Mouse (Mus musculus) ES-E14 (cell line): Measurements from ENCODE around the gene Slc30a1. TPM values are rescaled to one million over a fixed set of nuclear protein-coding genes. Genes with fewer than 3 reads are reported as not detected.

ENCODE experiments used
- DNase-seq: peaks from one replicate; pipeline ENCODE4 v3.0.0-alpha.2; 2013; ENCODE audit warnings: low read depth, low spot score
- H3K27ac ChIP-seq: 2 replicates; pipeline ENCODE4 v1.5.1; 2012; ENCODE audit warnings: low read depth, mild to moderate bottlenecking, low read length, moderate library complexity, mixed read lengths; ENCODE audit not compliant: poor library complexity, insufficient read depth, severe bottlenecking
- H3K36me3 ChIP-seq: 2 replicates; pipeline ENCODE4 v1.6.1; 2012; ENCODE audit warnings: mild to moderate bottlenecking, low read length, moderate library complexity, mixed read lengths; ENCODE audit not compliant: control insufficient read depth, poor library complexity, insufficient read depth, severe bottlenecking
- H3K4me1 ChIP-seq, 2 experiments: fragments of 150-350 bp in 1 of 2; sonication (generic) in 1 of 2; 2 replicates each; pipeline ENCODE4 v1.6.1; 2012; ENCODE audit warnings: low read length in 2 of 2, mild to moderate bottlenecking in 1 of 2, mixed read lengths in 1 of 2; ENCODE audit not compliant: control insufficient read depth in 2 of 2, insufficient read depth in 2 of 2, poor library complexity in 1 of 2
- H3K4me3 ChIP-seq, 2 experiments: fragments of 150-350 bp in 1 of 2; sonication (generic) in 1 of 2; 2 replicates each; pipeline ENCODE4 v1.5.1; 2012; ENCODE audit warnings: low read length in 2 of 2, low read depth in 1 of 2, mild to moderate bottlenecking in 1 of 2, mixed read lengths in 1 of 2; ENCODE audit not compliant: insufficient read depth in 1 of 2, poor library complexity in 1 of 2, severe bottlenecking in 1 of 2
- H3K9ac ChIP-seq: 2 replicates; pipeline ENCODE4 v1.6.1; 2012; ENCODE audit warnings: low read depth, mild to moderate bottlenecking, low read length, mixed read lengths; ENCODE audit not compliant: poor library complexity, insufficient read depth, severe bottlenecking
- H3K9me3 ChIP-seq: fragments of 150-350 bp; sonication (generic); 2 replicates; pipeline ENCODE4 v1.6.1; 2012; ENCODE audit warnings: low read depth, mild to moderate bottlenecking, low read length; ENCODE audit not compliant: control insufficient read depth, insufficient read depth
- CHD2 ChIP-seq: IDR thresholded peaks from 2 replicates; pipeline ENCODE4 v1.6.1; 2014; ENCODE audit warnings: mild to moderate bottlenecking, low read depth, low read length, inconsistent platforms
- HCFC1 ChIP-seq: IDR thresholded peaks from 2 replicates; pipeline ENCODE4 v1.6.1; 2012; ENCODE audit warnings: low read length, inconsistent platforms, borderline replicate concordance; ENCODE audit not compliant: insufficient read depth
- MAFK ChIP-seq: IDR thresholded peaks from 2 replicates; pipeline ENCODE4 v1.6.1; 2014; ENCODE audit warnings: mild to moderate bottlenecking, low read depth, low read length, inconsistent platforms; ENCODE audit not compliant: insufficient read depth
- ZC3H11A ChIP-seq: IDR thresholded peaks from 2 replicates; pipeline ENCODE4 v1.6.1; 2012; ENCODE audit warnings: low read depth, mild to moderate bottlenecking, inconsistent platforms, low read length, borderline replicate concordance
- ZNF384 ChIP-seq: IDR thresholded peaks from 2 replicates; pipeline ENCODE4 v1.6.1; 2012; ENCODE audit warnings: low read depth, low read length, inconsistent platforms
- in situ Hi-C, 2 experiments: fragments of 600-800 bp; cut with MboI; formaldehyde crosslinking; loops; one replicate each; pipeline ENCODE4 v1.15.1; 2025; ENCODE audit warnings: low sequenced_read_pairs in 2 of 2, inconsistent platforms in 1 of 2; ENCODE audit not compliant: unreplicated experiment in 2 of 2
- total RNA-seq: library from RNA; depleted of rRNA; stranded (reverse); fragments of 300-350 nt; gene quantifications from 2 replicates; pipeline ENCODE4 v1.2.3, GENCODE M21; 2012

Gene Slc30a1
- total RNA-seq, 1 experiment = 27.2 TPM

DNA sequence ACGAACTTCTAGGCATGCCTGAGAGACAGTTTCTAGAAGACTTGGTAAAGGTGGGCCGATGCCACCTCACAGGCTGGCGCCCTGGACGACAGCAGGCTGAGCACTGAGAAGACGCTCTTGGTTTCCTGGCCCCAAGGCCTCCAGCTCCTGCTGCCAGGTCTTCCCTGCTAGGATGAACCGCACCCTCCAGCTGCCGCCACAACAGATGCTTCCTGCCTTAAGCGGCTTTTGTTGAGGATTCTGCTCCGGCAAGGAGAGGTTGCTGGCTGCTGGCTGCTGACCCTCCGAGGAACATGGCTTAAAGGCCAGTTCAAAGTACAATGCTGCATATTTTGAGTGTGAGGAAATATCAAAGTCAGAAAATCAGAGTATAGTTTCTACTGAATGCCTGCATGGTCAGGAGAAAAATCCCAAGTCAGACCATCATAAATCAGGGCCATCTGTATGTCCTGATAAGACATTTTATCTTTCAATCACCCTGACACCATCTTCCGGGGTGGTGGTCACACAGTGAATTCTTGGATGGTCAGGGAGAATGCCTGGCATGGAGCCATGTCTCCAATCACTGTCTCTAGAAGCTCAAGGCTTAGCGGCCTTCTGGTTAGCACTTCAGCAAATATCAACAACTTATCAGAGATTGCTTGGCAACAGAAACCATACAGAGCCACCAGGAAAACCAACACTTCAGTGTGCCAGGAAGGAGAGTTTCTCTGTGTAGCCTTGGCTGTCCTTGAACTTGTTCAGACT is 9.6 kb upstream of the Slc30a1 start:
- H3K36me3 ChIP-seq = no peaks in the 10 kb centered on the region
- H3K4me3 ChIP-seq = no peak overlapping the region
- H3K9me3 ChIP-seq = no peaks in the 10 kb centered on the region
- TF ChIP-seq ZC3H11A (no peak), ZNF384 (no peak), MAFK (no peak), HCFC1 (no peak)
- peaks cover 0 to 2% of the 10 kb centered on the region in 2 experiments; a peak in 1 of 4 replicates for H3K4me1 ChIP-seq
- H3K27ac ChIP-seq = no peak overlapping the region
- in situ Hi-C loops = no loop called here
- H3K9ac ChIP-seq = no peak overlapping the region
- DNase-seq = no peak

DNA sequence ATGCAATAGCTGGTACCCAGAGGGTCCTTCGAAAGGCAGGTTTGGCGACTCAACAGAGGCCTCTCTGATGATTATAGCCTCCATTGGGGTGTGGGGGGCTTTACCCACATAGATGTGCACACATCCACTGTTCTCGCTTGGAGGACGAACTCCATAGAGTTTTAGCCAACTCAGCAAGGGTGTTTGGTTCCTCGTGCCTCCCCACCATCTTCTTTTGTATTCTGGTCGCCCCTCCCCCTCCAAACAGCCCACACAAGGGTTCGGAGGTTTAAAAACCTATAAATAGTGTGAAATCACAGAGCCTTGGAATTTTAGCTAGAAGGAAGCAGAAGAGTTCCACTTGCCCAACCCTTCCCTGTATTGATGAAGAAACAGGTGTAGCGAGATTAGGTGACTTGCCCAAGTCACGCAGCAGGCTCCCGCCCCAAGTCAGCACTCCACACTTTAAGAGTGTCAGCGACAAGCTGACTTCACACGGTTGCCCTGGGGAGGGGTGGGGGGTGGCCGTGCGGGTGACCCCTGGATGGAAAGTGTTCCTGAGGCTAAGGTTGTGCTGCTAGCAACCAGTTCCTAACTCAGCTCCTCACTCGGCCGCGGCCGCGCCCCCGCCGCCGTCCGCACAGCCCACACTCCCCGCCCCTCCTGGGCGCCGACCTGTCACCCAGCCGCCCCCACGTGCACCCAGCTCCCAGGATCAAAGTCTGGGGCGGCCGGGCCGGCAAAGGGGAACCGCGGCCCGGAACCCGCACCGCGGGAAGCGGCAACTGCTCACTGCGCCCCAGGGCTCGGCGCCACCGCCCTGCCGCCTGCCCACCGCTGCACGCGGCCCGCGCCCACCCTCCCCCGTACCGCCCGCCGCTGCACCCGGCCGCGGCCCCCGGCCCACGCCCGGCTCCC is 682 bp upstream of the Slc30a1 start:
- peak; percentile 52 for DNase-seq
- H3K36me3 ChIP-seq = peaks cover 10% of the 10 kb centered on the region

DNA sequence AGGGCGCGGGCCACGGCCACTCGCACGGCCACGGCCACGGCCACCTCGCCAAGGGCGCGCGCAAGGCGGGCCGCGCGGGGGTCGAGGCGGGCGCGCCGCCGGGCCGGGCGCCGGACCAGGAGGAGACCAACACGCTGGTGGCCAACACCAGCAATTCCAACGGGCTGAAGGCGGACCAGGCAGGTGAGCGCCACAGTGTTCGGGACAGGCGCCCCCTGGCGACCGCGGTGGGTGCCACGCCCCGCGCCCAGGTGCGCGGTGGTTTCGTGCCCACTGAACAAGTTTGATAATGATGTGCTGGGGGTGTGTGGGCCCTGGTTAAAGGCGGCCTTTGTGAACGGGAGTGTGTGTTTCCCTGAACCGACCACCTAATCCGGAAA is 854 bp downstream of the Slc30a1 start:
- Histone ChIP-seq H3K9me3 (no peaks in the 10 kb centered on the region), H3K36me3 (peaks cover 10% of the 10 kb centered on the region), H3K4me1 (peaks cover 0 to 13% of the 10 kb centered on the region in 2 experiments; a peak in 2 of 4 replicates), H3K9ac (peak overlapping the region; percentile 73), H3K4me3 (peak overlapping the region; percentile 88 to 97), H3K27ac (no peak overlapping the region)
- in situ Hi-C loops = no loop called here
- TF ChIP-seq ZC3H11A (no peak), MAFK (no peak), CHD2 (no peak), ZNF384 (no peak), HCFC1 (no peak)
- peak; percentile 56 for DNase-seq

More for the DNA sequence above, 682 bp upstream of the Slc30a1 start:
- TF ChIP-seq CHD2 (no peak), MAFK (peak; percentile 50; the same call in 1 of the 2 replicates), HCFC1 (no peak), ZNF384 (no peak), ZC3H11A (no peak)
- Histone ChIP-seq H3K9me3 (no peaks in the 10 kb centered on the region), H3K27ac (peak overlapping the region; percentile 13; the same call in 1 of the 2 replicates), H3K4me3 (peak overlapping the region; percentile 81 to 91), H3K9ac (peak overlapping the region; percentile 75), H3K4me1 (peaks cover 0 to 13% of the 10 kb centered on the region in 2 experiments; a peak in 2 of 4 replicates)
- in situ Hi-C loops = no loop called here

DNA sequence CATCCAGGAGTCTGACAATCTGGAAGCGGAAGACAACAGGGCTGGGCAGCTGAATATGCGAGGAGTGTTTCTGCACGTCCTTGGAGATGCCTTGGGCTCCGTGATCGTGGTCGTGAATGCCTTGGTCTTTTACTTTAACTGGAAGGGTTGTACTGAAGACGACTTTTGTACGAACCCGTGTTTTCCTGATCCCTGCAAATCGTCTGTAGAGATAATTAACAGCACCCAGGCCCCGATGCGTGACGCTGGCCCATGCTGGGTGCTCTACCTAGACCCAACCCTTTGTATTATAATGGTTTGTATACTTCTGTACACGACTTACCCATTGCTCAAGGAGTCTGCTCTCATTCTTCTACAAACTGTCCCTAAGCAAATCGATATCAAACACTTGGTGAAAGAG is 2.3 kb downstream of the Slc30a1 start:
- in situ Hi-C loops = no loop called here
- DNase-seq = no peak
- Histone ChIP-seq H3K9ac (no peak overlapping the region), H3K36me3 (peaks cover 10% of the 10 kb centered on the region), H3K9me3 (no peaks in the 10 kb centered on the region), H3K4me3 (no peak overlapping the region), H3K4me1 (peaks cover 0 to 13% of the 10 kb centered on the region in 2 experiments; a peak in 2 of 4 replicates), H3K27ac (no peak overlapping the region)
- TF ChIP-seq ZC3H11A (no peak), MAFK (no peak), ZNF384 (no peak), HCFC1 (no peak), CHD2 (no peak)
